Mouse (Mus musculus) spleen, postnatal 4 days (tissue): ENCODE data around the gene Slc23a3.
A peak's percentile ranks its signal among the peaks of the same experiment; 100 is the strongest.

Source experiments
- DNase-seq, 2 experiments: peaks; one replicate each; pipeline ENCODE4 v3.0.0; 2022; ENCODE audit warnings: low spot score in 2 of 2

The Slc23a3 gene

GRCm38 (mm10) chr1:75140601-75141190 is 7.0 kb upstream of the Slc23a3 start:
- peak in 1 of 2 experiments; percentile 67 for DNase-seq

GRCm38 (mm10) chr1:75138448-75138847 is 4.8 kb upstream of the Slc23a3 start:
- DNase-seq, result no peak

GRCm38 (mm10) chr1:75136730-75137129 is 3.0 kb upstream of the Slc23a3 start:
- DNase-seq, result peak; percentile 44 to 72

- DNase-seq, result peak in 1 of 2 experiments; percentile 68
Observed at GRCm38 (mm10) chr1:75136293-75136692, 2.6 kb upstream of the Slc23a3 start.

GRCm38 (mm10) chr1:75128641-75129040 is 5.0 kb downstream of the Slc23a3 start:
- no peak for DNase-seq

- peak in 1 of 2 experiments; percentile 58 for DNase-seq
Observed at GRCm38 (mm10) chr1:75125418-75125817, 8.3 kb downstream of the Slc23a3 start.

- DNase-seq, result peak; percentile 97 to 98
Observed at GRCm38 (mm10) chr1:75124346-75125321, 9.1 kb downstream of the Slc23a3 start, which contains the start of gene Nhej1. Nhej1 (minus strand) TSS chr1:75125200.

GRCm38 (mm10) chr1:75122211-75122610 is 11.5 kb downstream of the Slc23a3 start:
- DNase-seq, result peak in 1 of 2 experiments; percentile 60
